Mouse (Mus musculus): ENCODE results near the gene Racgap1. TPM values are rescaled to one million over a fixed set of nuclear protein-coding genes. Genes with fewer than 3 reads are reported as not detected.

Gene Racgap1
- total RNA-seq, 1 experiment from 2014 or later = 50.2 TPM

DNA sequence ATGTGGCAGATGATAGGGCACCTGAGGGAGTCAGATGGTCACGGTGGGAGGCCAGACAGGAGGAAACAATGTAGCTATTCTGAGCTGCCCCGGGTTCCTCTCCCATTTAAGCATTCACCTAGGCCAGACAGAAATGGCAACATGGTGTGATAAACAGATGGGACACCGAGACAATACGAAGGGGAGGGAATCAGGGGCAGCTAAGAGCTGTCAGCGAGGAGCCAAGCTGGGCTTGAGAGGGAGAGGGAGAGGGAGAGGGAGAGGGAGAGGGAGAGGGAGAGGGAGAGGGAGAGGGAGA lies 49.7 kb downstream of the Racgap1 start:
- no peak for ATAC-seq (replicated peaks in 1 of 2; ENCODE audit: insufficient read depth in 1 of 2, low FRiP score in 2 of 2, low TSS enrichment in 1 of 2, low read depth in 1 of 2, poor library complexity in 2 of 2, severe bottlenecking in 2 of 2)

DNA sequence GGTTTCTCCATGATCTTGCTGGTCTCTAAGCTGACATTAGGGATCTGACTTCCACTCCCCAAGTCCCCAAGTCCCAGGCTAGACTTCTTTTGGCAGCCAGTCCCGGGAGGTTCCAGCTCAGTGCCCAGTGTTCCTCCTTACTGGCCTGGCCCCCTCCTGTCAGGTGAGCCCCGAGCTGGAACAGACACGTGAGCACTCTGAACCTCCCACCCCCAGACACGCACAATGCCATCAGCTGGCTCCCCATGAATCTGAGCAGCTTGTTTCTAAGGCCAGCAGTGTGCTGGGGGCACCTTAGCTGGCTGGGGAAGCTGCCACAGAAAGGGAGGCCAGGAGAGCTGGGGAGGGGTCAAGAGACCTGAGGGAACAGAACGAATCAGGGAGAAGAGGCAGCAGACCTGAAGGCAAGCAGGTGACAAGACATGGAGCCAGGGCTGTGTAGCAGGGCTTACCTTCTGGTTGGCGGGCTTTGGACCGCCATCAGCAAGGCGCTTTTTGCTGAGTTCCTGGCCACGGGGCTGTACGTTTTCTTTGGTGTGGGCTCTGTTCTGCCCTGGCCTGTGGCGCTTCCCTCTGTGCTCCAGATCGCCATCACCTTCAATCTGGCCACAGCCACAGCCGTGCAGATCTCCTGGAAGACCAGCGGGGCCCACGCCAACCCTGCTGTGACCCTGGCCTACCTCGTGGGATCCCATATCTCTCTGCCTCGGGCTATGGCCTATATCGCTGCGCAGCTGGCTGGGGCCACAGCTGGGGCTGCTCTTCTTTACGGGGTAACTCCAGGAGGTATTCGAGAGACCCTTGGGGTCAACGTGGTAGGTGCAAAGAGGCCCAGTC lies 50.3 kb downstream of the Racgap1 start, which contains the start of gene Aqp6:
TSS of gene Aqp6 (plus strand) at position 415 of the 837 bp plus-strand sequence.
- ATAC-seq (replicated peaks in 1 of 2; ENCODE audit: insufficient read depth in 1 of 2, low FRiP score in 2 of 2, low TSS enrichment in 1 of 2, low read depth in 1 of 2, poor library complexity in 2 of 2, severe bottlenecking in 2 of 2) = no peak

DNA sequence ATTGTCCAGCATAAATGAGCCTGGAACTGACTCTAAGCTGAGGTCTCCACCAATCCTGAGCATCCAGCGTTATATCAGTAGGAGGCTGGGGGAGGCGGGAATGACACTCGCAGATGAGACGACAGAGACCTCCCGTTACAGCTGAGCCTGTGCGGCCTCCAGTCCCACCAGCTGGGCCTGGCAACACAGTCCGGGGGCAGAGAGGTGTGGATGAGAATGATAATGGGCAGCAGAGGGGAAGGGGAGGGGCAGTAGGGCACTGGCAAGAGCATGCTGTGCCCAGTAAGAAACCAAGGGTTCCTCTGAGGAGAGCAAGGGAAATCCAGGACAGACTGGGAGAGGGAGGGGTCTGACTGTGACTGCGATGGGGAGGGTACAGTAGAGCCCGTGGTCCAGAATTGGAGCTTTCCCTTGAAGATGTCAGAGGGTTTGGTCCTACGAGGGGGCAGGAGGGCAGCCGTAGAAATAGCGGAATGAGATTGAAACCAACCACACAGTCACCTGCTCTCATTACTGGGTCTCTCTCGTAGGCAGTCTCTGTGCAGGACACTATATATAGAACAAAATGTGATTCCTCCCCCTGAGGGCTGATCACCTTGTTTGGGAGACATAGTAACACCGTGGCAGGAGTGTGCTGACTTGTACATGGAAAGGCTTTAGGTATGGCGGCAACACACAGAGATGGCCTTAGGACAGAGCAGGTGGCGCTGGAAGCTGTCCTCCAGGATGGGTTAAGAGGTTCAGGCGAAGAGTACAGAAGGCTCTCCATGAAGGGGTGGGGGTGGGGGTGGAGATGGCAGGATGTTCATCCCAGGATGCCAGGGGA lies 52.0 kb downstream of the Racgap1 start:
- no peak for ATAC-seq (replicated peaks in 1 of 2; ENCODE audit: insufficient read depth in 1 of 2, low FRiP score in 2 of 2, low TSS enrichment in 1 of 2, low read depth in 1 of 2, poor library complexity in 2 of 2, severe bottlenecking in 2 of 2)

DNA sequence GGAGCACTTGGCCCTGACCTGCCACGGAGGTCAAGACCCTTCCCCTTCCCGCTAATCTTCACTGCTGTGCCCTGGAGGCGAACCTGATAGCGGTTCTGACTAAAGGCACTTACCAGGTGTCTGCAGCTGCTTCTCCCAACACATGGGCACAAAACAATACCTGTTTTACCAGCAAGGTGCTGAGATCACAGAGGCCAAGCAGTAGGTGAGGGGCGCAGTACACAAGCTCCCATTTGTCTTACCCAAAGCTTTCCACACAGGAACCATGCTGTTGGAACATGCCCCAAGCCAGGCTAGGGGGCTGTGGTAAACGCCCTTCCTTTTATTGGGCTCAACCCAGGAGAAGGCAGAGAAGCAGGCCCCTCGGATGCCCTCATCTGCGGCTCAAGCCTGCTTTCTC lies 53.9 kb downstream of the Racgap1 start:
- no peak for ATAC-seq (replicated peaks in 1 of 2; ENCODE audit: insufficient read depth in 1 of 2, low FRiP score in 2 of 2, low TSS enrichment in 1 of 2, low read depth in 1 of 2, poor library complexity in 2 of 2, severe bottlenecking in 2 of 2)

DNA sequence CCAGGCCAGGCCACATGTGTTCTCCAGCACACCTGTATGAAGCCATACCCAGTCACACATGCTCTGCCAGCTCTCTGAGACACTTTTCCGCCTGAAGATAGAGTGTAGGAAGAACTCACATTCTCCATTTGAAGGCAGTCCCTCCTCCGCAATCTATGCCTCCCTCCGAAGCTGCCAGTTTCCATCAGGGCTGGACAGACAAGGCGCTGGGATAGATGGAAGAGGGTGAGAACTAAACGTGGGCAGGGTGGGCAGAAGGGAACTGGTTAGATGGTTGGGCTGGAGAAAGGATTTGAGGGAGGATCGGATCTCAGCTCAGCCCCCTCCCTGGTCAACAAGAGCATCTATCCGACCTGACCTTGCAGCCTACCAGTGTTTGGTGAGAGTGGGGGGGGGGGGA lies 54.6 kb downstream of the Racgap1 start:
- no peak for ATAC-seq (replicated peaks in 1 of 2; ENCODE audit: insufficient read depth in 1 of 2, low FRiP score in 2 of 2, low TSS enrichment in 1 of 2, low read depth in 1 of 2, poor library complexity in 2 of 2, severe bottlenecking in 2 of 2)

DNA sequence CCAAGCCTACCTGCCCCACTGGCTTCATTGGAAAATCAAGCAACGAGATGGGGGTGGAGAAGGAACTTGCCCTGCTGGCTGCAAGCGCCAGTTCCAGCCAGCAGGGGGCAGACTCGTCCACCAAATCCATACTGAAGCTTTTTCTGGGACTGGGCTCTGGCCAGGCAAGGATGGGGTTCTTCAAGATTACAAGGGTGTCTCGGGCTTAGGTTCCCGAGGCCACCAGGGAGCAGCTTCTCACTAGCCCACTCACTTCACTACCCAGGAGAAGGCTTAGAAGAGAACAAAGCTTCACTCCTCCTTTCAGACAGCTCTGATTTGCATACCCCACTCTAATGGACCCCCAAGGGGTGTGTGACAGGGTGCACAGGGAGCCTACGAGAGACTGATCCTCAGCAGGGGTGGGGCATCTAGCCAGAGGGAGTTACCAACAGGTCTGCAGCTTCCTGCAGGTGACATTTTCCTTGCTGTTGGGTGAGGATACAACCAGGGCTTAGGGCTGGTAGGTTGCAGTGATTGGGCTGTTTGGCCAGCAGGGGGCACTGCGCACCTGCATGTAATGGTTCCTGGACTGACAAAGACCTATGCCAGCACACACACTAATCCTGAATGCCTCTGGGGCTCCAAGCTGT lies 55.3 kb downstream of the Racgap1 start:
- peak; percentile 80 to 82 for ATAC-seq (replicated peaks in 1 of 2; ENCODE audit: insufficient read depth in 1 of 2, low FRiP score in 2 of 2, low TSS enrichment in 1 of 2, low read depth in 1 of 2, poor library complexity in 2 of 2, severe bottlenecking in 2 of 2)

DNA sequence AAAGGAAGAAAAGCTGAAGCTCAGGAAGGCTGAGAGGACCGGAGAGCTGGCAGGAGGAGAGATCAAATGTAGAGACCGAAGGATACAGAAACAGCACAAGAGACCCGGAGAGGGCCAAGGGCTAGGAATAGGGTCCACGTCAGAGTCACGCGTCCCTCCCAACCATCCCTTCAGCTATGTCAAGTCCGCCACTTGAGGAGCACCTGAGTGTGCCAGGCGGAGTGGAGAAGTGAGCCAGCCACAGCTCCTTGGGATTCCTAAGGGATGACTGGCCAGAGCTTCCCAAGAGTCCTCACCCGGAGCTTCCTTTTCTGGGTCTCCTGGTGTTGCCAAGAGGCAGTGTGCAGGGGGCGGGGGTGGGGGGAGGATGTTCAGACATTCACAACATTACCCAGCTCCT lies 56.5 kb downstream of the Racgap1 start:
- no peak for ATAC-seq (replicated peaks in 1 of 2; ENCODE audit: insufficient read depth in 1 of 2, low FRiP score in 2 of 2, low TSS enrichment in 1 of 2, low read depth in 1 of 2, poor library complexity in 2 of 2, severe bottlenecking in 2 of 2)

DNA sequence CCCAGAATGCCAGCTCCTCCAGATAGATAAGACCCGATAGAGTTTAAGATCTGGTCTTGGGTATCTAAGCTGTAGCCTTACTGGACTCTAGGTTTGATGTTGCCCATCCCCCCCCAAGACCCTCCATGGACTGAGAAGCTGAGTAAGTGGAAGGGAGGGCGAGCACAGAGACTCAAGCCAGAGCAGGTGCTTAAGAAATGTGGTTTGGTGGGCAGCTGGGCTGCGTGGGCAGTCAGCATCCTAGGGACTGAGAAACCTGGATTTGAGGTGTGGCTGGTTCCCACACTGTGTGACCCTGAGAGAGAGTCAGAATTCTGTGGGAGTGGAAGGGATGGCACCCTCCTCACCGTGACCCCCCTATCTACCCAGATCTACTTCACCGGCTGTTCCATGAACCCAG lies 58.6 kb downstream of the Racgap1 start:
- no peak for ATAC-seq (replicated peaks in 1 of 2; ENCODE audit: insufficient read depth in 1 of 2, low FRiP score in 2 of 2, low TSS enrichment in 1 of 2, low read depth in 1 of 2, poor library complexity in 2 of 2, severe bottlenecking in 2 of 2)

DNA sequence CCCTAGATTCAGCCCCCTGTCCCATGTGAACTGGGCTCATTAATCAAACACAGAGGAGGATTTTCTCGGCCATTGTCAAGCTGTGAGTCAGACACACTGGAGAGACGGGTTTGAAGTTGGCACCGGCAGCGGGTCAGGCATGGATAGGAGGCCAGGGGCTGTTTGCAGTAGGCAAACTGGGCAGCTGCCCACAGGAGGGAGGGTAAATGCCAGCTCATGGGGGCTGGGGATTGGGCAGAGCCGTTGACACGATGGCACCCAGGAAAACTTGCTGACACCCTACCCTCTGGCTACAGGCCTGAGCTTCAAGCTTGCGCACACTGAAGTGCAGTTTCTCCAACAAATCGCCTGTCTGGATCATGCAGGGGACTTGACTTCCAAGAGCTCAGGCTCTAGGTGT lies 59.3 kb downstream of the Racgap1 start:
- ATAC-seq (replicated peaks in 1 of 2; ENCODE audit: insufficient read depth in 1 of 2, low FRiP score in 2 of 2, low TSS enrichment in 1 of 2, low read depth in 1 of 2, poor library complexity in 2 of 2, severe bottlenecking in 2 of 2) = no peak

DNA sequence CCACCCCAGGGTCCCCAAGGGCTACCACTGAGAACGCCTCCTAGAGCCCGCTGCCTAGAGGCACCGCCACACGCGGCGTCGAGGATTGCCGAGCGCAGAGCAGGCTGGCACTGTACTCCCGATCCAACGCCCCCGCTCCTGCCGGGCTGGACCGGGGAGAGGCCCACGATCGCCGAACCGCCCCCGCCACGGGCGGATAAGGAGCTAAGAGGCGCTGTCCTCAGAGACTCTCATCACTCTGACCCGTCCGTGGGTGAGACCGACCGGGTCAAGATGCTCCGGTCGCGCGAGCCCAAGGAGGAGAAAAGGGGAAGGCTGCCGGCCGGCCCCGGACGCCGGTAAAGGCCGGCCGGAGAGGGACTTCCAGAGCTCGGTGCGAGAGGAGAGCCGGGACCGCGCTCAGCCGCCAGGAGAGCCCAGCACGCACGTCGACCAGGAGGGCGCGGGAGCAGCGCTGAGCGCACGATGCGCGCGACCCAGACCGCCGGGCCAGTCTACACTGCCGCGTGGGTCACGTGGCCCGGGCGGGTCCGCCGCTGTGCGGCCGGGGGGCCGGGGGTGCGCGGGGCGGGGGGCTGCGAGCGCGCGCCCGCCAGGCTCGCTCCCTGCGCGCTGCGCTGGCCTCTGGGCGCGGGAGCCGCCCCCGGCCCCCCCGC lies 60.9 kb downstream of the Racgap1 start, which contains the start of gene Aqp5:
TSS of gene Aqp5 (plus strand) at position 354 of the 656 bp plus-strand sequence.
- ATAC-seq (replicated peaks in 1 of 2; ENCODE audit: insufficient read depth in 1 of 2, low FRiP score in 2 of 2, low TSS enrichment in 1 of 2, low read depth in 1 of 2, poor library complexity in 2 of 2, severe bottlenecking in 2 of 2) = no peak

DNA sequence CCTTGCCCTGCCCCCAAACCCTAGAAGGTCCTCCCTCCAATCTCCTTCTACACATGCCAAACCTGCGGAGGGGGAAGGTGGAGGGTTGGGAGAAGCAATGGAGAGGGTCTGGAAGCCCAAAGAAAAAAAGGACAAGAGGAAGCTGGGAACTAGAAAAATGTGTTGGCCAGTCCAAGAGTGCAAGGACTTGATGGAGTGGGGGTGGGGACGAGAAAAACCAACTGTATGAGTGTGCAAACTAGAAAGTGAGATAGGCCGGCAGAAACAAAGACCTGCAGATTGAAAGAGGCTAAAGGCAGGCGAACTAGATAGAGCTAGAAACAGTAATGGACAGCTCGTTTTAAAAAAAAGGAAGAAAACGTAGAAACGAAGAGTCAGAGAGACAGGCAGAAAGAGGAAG lies 61.8 kb downstream of the Racgap1 start:
- no peak for ATAC-seq (replicated peaks in 1 of 2; ENCODE audit: insufficient read depth in 1 of 2, low FRiP score in 2 of 2, low TSS enrichment in 1 of 2, low read depth in 1 of 2, poor library complexity in 2 of 2, severe bottlenecking in 2 of 2)

DNA sequence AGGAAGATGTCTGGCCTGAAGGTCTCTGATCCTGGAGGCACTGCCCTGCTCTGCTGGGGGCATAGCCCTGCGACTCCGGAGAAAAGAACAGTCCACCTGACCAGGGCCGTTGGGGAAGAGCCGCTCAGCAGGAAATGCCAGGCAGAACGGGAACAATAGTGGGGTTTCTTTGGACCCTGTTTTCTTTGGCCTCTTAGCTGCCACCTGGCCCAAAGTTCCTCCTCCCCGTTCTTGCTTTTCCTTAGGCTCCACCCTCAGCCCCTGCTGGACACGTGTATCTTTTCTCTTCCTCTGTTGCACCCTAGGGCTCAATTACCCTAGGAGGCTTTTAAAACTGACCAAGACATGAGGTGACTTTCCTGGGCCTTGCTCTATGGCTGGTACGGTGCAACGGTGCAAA lies 62.2 kb downstream of the Racgap1 start:
- ATAC-seq (replicated peaks in 1 of 2; ENCODE audit: insufficient read depth in 1 of 2, low FRiP score in 2 of 2, low TSS enrichment in 1 of 2, low read depth in 1 of 2, poor library complexity in 2 of 2, severe bottlenecking in 2 of 2) = no peak

DNA sequence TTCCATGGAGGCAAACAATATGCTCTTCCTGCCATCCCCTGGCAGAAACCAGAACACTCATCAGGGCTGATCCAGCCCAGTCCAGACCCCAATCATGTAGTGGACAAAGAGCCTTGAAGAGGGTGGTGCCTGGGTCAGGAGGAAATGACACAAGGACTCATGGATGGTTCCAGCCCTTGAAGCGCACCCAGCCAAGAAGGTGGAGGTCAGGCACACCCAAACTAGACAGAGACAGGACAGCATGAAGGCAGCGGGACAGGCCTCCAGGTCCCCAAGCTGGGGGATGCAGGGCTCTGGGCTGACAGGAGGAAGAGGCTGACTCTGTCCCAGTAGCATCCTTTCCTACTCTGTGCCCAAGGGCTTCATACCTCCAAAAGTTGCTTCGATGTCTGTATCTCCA lies 64.9 kb downstream of the Racgap1 start:
- ATAC-seq (replicated peaks in 1 of 2; ENCODE audit: insufficient read depth in 1 of 2, low FRiP score in 2 of 2, low TSS enrichment in 1 of 2, low read depth in 1 of 2, poor library complexity in 2 of 2, severe bottlenecking in 2 of 2) = no peak

DNA sequence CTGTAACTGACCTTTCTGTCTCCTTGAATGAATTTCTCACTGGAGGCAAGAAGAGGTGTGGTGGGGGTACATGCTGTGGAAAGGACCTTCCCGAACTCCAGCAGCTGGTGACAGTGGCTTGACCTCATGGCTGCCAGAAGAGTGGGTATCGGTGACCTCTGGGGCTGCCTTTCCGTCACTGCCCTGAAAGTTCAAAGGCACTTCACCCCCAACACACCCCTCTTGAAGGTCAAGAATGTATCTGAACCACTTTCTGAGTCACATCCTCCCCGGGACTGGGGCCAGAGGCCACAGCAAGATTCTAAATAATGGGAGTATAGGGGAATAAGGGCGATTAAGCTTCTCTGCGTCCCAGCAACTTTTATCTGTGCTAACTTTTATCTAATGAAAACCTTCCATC lies 65.7 kb downstream of the Racgap1 start:
- ATAC-seq (replicated peaks in 1 of 2; ENCODE audit: insufficient read depth in 1 of 2, low FRiP score in 2 of 2, low TSS enrichment in 1 of 2, low read depth in 1 of 2, poor library complexity in 2 of 2, severe bottlenecking in 2 of 2) = no peak

DNA sequence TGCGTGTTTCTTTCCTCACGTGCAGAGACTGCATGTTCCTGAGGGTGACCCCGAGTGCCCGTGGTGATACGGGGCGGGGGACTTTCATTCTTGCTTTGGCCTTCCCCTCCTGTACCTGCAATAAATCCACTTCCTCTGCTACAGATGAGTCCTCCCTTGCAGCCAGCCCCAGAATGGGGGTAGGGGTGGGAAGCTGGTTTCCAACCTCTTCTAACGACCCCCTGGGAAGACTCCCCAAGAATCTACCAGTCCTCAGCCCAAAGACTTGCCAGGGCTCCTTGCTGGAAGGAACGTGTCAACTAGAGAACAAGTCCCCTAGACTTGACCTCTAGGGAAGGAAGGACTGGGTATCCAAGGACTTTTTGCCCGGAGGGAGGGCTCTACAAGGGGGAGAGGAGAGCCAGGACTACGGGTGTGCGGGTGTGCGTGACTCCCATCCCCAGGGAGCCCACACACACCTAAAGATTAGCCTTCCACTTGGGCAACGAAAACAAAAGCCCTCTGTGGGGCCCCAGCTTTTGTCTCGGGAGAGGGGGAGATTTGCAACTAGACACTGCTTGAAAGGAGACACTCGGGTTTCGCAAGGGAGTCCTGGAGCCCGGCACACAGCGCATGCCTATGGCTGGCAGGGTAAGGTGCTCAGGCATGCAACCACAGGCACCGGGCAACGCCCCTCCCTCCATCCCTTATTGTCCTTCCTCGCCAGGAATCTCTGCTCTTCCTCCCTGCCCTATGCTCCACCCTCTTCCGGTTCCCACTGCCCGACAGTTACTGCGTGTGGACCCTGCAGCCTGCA lies 66.9 kb downstream of the Racgap1 start:
- ATAC-seq (replicated peaks in 1 of 2; ENCODE audit: insufficient read depth in 1 of 2, low FRiP score in 2 of 2, low TSS enrichment in 1 of 2, low read depth in 1 of 2, poor library complexity in 2 of 2, severe bottlenecking in 2 of 2) = 0 out of 4 replicates have a peak, but pooled peaks of 1 of the 2 experiments have one; percentile 21

DNA sequence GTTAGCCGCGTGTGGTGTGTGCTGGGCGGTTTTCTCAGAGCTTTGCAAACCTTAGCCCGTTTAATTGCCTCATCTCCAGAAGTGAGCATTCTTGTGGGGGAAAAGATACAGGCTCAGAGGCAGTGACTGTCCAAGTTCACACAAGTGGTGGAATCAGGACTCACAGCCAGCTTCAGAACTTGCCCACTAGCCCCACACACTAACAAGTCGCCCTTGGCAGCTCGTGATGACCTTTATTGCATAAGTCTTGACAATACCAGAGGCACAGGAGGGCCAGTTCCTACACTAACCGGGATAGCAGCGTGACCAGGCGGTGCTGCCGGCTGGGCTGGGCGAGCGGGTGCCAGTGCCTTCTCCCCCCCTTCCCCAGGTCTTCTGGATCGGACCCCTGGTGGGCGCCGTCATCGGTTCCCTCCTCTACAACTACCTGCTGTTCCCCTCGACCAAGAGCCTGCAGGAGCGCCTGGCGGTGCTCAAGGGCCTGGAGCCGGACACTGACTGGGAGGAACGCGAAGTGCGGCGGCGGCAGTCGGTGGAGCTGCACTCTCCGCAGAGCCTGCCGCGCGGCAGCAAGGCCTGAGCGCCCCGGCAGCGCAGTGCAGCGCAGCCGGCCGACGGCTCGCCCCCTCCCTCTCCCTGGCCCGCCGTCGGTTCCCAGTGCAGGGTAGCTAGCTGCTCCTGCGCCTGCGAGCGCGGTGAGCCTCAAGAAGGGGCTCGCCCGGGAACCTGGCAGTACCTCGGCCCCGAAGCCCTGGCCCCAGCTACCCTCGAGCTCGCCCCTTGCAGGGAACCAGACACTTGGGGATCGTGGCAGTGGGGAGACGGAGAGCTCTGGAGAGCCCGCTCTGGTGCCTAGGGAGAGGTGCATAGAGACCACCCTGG lies 67.8 kb downstream of the Racgap1 start:
- ATAC-seq (replicated peaks in 1 of 2; ENCODE audit: insufficient read depth in 1 of 2, low FRiP score in 2 of 2, low TSS enrichment in 1 of 2, low read depth in 1 of 2, poor library complexity in 2 of 2, severe bottlenecking in 2 of 2) = peak in 1 of 2 experiments; percentile 31; a peak in 3 of 4 replicates

Data from hematopoietic stem cell, adult 5-6 weeks (primary cell).